Mouse (Mus musculus) inflammation-experienced regulatory T-cells, adult 6 months (primary cell): Measurements from ENCODE around the gene Pisd. TPM values are rescaled to one million over a fixed set of nuclear protein-coding genes. Genes with fewer than 3 reads are reported as not detected.
"Not testable (repeated sequence)": the region's sequence is repeated elsewhere in the genome, so short reads cannot be mapped to it uniquely, and the experiment has no call there.

Experiments used
- ATAC-seq: one replicate; pipeline ENCODE4 v1.8.0; 2017
- polyA plus RNA-seq, 3 experiments: library from polyadenylated mRNA; unstranded; fragments of 100-300 nt; shearing (Covaris generic); gene quantifications; one replicate each; pipeline ENCODE4 v1.2.1; 2017

The Pisd gene
- polyA plus RNA-seq: 10 to 100 TPM; 39.5 to 87.1 (median 84.9) TPM

- peak; percentile 99 for ATAC-seq
Observed at GRCm38 (mm10) chr5:32785313-32785915, at the start of gene Pisd. Pisd (minus strand) TSS chr5:32785646.

GRCm38 (mm10) chr5:32834497-32834896 is 49.1 kb upstream of the Pisd start:
- no peak for ATAC-seq

- ATAC-seq: no peak
Observed at GRCm38 (mm10) chr5:32830054-32830453, 44.6 kb upstream of the Pisd start.

GRCm38 (mm10) chr5:32828766-32829165 is 43.3 kb upstream of the Pisd start:
- ATAC-seq: not testable (repeated sequence)

- ATAC-seq: no peak
Observed at GRCm38 (mm10) chr5:32827009-32827408, 41.6 kb upstream of the Pisd start, which contains the start of gene Gm20671. Gm20671 (minus strand) TSS chr5:32827109.

- ATAC-seq: no peak
Observed at GRCm38 (mm10) chr5:32820471-32820870, 35.0 kb upstream of the Pisd start.

- ATAC-seq: no peak
Observed at GRCm38 (mm10) chr5:32815396-32815795, 29.9 kb upstream of the Pisd start.

GRCm38 (mm10) chr5:32786454-32786853 is 1.0 kb upstream of the Pisd start:
- ATAC-seq: not testable (repeated sequence)

- no peak for ATAC-seq
Observed at GRCm38 (mm10) chr5:32784726-32785125, 720 bp downstream of the Pisd start.

GRCm38 (mm10) chr5:32781596-32781995 is 3.9 kb downstream of the Pisd start:
- ATAC-seq: no peak

GRCm38 (mm10) chr5:32778168-32778567 is 7.3 kb downstream of the Pisd start:
- no peak for ATAC-seq

GRCm38 (mm10) chr5:32772361-32772760 is 13.1 kb downstream of the Pisd start:
- no peak for ATAC-seq

- ATAC-seq: peak; percentile 79
Observed at GRCm38 (mm10) chr5:32767636-32768373, 17.6 kb downstream of the Pisd start.

- ATAC-seq: peak; percentile 47
Observed at GRCm38 (mm10) chr5:32767004-32767403, 18.4 kb downstream of the Pisd start.

- no peak for ATAC-seq
Observed at GRCm38 (mm10) chr5:32761566-32762140, 23.8 kb downstream of the Pisd start.

- ATAC-seq: no peak
Observed at GRCm38 (mm10) chr5:32760787-32761186, 24.7 kb downstream of the Pisd start.

GRCm38 (mm10) chr5:32760352-32760751 is 25.1 kb downstream of the Pisd start:
- not testable (repeated sequence) for ATAC-seq

GRCm38 (mm10) chr5:32759662-32760061 is 25.8 kb downstream of the Pisd start:
- ATAC-seq: peak; percentile 71

- no peak for ATAC-seq
Observed at GRCm38 (mm10) chr5:32756141-32756540, 29.3 kb downstream of the Pisd start.

- no peak for ATAC-seq
Observed at GRCm38 (mm10) chr5:32751736-32752135, 33.7 kb downstream of the Pisd start.

- ATAC-seq: no peak
Observed at GRCm38 (mm10) chr5:32748936-32749335, 36.5 kb downstream of the Pisd start.

- ATAC-seq: peak; percentile 61
Observed at GRCm38 (mm10) chr5:32747650-32748375, 37.6 kb downstream of the Pisd start.
